Mouse (Mus musculus): Measurements from ENCODE around the gene Vmn2r110.

The Vmn2r110 gene

GRCm38 (mm10) chr17:20596323-20596722 is at the start of gene Vmn2r110:
TSS of gene Vmn2r110 (minus strand) at chr17:20596423.
- DNase-seq, result no peak

DNA sequence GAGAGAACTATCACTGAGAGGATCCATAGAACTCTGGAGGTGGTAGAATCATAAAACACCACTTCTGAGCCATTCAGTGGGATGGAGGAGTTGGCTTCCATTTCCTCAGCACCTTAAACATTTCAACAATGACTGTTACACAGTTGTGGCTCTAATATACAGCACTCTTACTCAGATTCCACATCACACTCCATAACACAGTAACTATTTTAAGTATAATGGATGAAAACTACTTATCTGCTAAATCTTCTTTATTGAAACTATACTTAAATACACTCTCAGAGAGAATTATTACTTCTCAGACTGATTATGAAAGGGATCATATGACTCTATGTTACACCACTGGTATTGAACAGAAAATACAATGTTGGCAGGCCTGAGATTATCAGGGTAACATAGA is 28.6 kb upstream of the Vmn2r110 start, which contains the start of gene Fpr-rs3:
Fpr-rs3 (minus strand) TSS at position 101 of the 400 bp plus-strand sequence.
- no peak for DNase-seq

DNA sequence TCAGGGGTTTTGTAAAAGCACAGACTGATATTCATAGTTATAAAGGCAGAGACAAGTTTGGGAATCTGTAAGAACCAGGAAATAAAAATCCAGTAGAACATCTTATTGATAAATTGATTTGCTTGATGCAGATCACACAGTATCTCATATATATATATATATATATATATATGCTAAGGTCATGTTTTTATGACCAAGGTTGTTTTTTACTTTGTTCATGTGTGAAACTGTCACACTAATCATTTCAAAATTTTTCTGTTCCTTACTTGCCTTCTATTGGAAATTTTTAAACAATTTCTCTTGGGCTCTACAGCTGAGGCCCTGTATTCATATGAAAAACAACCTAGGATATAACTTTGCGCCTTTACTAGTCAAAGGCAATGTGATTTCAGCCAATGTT is 31.6 kb downstream of the Vmn2r110 start, which contains the start of gene Vmn2r109:
Vmn2r109 (minus strand) TSS at position 101 of the 400 bp plus-strand sequence.
- DNase-seq, result no peak

All from cerebellum, postnatal 36 days (tissue).